Mouse (Mus musculus) ES-Bruce4 (cell line): ENCODE measurements around the gene BC049352. TPM values are rescaled to one million over a fixed set of nuclear protein-coding genes. Genes with fewer than 3 reads are reported as not detected.
A peak's percentile ranks its signal among the peaks of the same experiment; 100 is the strongest.

ENCODE experiments used
- H3K27ac ChIP-seq: 2 replicates; pipeline ENCODE4 v1.5.1; 2012; ENCODE audit warnings: low read length, inconsistent platforms; ENCODE audit not compliant: insufficient read depth
- H3K27me3 ChIP-seq: 2 replicates; pipeline ENCODE4 v1.6.1; 2012; ENCODE audit warnings: mild to moderate bottlenecking, low read length, inconsistent platforms; ENCODE audit not compliant: control insufficient read depth, poor library complexity, insufficient read depth, severe bottlenecking
- H3K36me3 ChIP-seq: 2 replicates; pipeline ENCODE4 v1.6.1; 2012; ENCODE audit warnings: inconsistent platforms, mild to moderate bottlenecking, low read length, moderate library complexity; ENCODE audit not compliant: control insufficient read depth, poor library complexity, insufficient read depth, severe bottlenecking
- H3K4me1 ChIP-seq: one replicate; pipeline ENCODE4 v1.8.1; 2011; ENCODE audit warnings: low read length; ENCODE audit not compliant: control insufficient read depth, insufficient read depth
- H3K4me3 ChIP-seq: 2 replicates; pipeline ENCODE4 v1.5.1; 2011; ENCODE audit warnings: low read depth, mild to moderate bottlenecking, low read length
- H3K9ac ChIP-seq: 2 replicates; pipeline ENCODE4 v1.6.1; 2012; ENCODE audit warnings: low read depth, mild to moderate bottlenecking, inconsistent platforms; ENCODE audit not compliant: poor library complexity, severe bottlenecking
- H3K9me3 ChIP-seq: replicated peaks from 2 replicates; pipeline ENCODE4 v1.6.1; 2012; ENCODE audit warnings: mild to moderate bottlenecking, low read length, inconsistent platforms; ENCODE audit not compliant: control insufficient read depth, poor library complexity, insufficient read depth, severe bottlenecking
- CTCF ChIP-seq: IDR thresholded peaks from one replicate; pipeline ENCODE4 v1.8.1; 2011; ENCODE audit warnings: low read depth, low read length
- EP300 ChIP-seq: IDR thresholded peaks from 2 replicates; pipeline ENCODE4 v1.6.1; 2011; ENCODE audit warnings: low read depth, low read length; ENCODE audit not compliant: insufficient read depth
- POLR2A ChIP-seq: IDR thresholded peaks from one replicate; pipeline ENCODE4 v1.8.1; 2011; ENCODE audit warnings: low read length; ENCODE audit not compliant: insufficient read depth
- polyA plus RNA-seq: library from polyadenylated mRNA; stranded (reverse); fragments of >200 nt; gene quantifications from 2 replicates; pipeline ENCODE4 v1.2.4, GENCODE M21; 2011; ENCODE audit warnings: low read depth; ENCODE audit not compliant: missing spikeins, insufficient read depth, insufficient read length

The BC049352 gene
- polyA plus RNA-seq: not detected in 2 replicates

DNA sequence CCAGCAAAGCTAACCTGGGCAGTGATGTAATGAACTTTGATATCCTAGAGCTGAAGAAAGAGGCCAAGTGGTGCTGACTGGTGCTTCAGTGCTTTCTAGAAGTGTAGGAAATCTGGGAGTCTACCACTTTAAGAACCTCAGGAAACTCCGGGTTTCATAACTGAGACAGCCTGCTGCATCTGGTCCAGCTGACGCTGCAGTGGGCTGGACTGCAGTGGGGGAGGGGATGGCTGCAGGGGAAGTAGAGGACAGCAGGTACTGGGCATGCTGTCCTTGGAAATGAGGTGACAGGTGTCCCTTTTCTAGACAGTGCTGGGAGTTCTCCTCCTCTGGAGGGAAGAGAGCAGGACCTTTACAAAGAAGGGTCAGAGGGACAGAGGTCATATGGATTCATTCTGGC, at the start of gene BC049352:
Gene BC049352 (plus strand): TSS at position 238 of the 400 bp plus-strand sequence.
- TF ChIP-seq CTCF (no peak), EP300 (no peak), POLR2A (no peak)
- no peaks in the 10 kb centered on the region for H3K27me3 ChIP-seq
- H3K36me3 ChIP-seq: no peaks in the 10 kb centered on the region
- H3K4me1 ChIP-seq: no peaks in the 10 kb centered on the region
- H3K4me3 ChIP-seq: no peak within 1 kb of the TSS
- H3K9me3 ChIP-seq: no peaks in the 10 kb centered on the region
- H3K27ac ChIP-seq: no peak within 1 kb of the TSS
- no peak within 1 kb of the TSS for H3K9ac ChIP-seq

DNA sequence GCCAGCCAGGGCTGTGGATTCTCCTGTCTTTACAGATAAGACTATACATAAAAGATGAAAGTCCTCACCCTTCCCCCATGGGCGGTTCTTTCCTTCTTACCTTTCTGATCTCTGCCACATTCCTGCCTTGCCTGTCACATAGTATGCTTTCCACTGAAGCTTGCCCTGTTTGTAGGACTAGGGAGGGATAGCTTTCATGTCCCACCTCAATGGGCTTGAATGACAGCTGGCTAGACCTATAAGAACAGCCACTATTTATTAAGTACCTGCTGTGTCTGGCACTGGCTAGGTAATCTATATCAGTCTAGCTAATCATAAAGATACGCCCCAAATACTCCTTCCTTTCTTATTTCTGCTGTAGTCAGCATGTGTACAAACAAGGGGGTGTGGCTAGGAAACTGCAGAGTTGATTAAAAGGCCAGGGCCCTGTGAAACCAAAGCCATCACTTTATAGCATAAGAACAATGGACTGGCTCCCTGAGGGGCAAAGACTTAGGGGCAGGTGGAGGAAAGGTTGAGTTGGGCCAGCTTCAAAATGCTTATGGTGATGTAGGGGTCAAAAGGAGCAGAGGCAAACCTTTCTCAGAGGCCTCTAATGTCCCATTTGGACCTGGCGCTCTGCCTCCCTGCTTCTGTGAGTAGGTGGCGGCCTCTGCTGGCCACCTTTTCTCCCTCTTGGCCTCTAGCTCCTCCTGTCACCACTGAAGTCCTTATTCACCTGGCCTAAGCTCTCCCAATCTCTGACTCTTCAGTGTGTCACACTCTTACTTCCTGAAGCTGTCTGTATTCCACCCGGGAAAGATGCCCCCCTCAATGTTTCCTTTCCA, 48.1 kb upstream of the BC049352 start:
- Histone ChIP-seq H3K27me3 (peaks cover under 1% of the 10 kb centered on the region; the same call in 1 of the 2 replicates), H3K4me1 (no peaks in the 10 kb centered on the region)

DNA sequence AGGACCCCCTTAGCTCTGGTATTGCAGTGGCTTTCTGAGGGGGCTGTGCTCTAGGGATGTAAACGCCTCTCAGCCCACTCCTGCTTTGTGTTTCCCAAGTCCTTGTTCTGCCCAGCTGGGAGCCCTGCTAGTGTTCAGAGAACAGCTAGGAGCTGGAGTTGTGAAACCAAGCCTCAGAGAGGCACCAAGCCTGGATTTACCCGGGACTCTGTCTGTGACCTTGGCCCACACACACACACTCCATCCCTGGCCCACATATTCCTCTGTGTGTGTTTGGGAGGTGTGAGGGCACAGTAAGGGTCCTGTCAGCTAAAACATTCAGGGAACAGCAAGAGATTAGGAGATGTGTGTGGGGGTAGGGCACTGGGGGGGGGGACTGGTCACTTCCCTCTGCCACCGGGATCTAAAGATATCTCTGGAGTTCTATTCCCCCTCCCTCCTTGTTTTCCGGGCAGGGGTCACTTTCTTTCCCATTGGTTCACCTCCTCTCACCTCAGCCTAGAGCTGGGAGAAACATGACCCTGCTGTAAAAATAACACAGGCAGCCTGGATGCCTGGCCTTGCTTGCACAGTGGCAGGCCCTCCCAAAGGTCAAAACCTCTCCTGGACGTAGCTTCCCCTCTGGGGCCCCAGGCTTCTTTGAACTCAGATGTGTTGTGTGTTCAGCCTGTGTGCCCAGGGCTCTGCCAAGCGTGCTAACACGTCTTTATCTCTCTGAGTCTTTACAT, 45.2 kb upstream of the BC049352 start:
- Histone ChIP-seq H3K27me3 (peaks cover 1% of the 10 kb centered on the region; the same call in 1 of the 2 replicates), H3K4me1 (no peaks in the 10 kb centered on the region), H3K36me3 (no peaks in the 10 kb centered on the region), H3K27ac (no peak overlapping the region), H3K9ac (no peak overlapping the region), H3K4me3 (no peak overlapping the region), H3K9me3 (no peaks in the 10 kb centered on the region)
- TF ChIP-seq EP300 (no peak), POLR2A (no peak), CTCF (no peak)

More for the DNA sequence above, 48.1 kb upstream of the BC049352 start:
- TF ChIP-seq POLR2A (no peak), EP300 (no peak), CTCF (peak; percentile 87)
- H3K36me3 ChIP-seq: no peaks in the 10 kb centered on the region
- H3K4me3 ChIP-seq: no peak overlapping the region
- H3K9ac ChIP-seq: no peak overlapping the region
- no peak overlapping the region for H3K27ac ChIP-seq
- no peaks in the 10 kb centered on the region for H3K9me3 ChIP-seq

DNA sequence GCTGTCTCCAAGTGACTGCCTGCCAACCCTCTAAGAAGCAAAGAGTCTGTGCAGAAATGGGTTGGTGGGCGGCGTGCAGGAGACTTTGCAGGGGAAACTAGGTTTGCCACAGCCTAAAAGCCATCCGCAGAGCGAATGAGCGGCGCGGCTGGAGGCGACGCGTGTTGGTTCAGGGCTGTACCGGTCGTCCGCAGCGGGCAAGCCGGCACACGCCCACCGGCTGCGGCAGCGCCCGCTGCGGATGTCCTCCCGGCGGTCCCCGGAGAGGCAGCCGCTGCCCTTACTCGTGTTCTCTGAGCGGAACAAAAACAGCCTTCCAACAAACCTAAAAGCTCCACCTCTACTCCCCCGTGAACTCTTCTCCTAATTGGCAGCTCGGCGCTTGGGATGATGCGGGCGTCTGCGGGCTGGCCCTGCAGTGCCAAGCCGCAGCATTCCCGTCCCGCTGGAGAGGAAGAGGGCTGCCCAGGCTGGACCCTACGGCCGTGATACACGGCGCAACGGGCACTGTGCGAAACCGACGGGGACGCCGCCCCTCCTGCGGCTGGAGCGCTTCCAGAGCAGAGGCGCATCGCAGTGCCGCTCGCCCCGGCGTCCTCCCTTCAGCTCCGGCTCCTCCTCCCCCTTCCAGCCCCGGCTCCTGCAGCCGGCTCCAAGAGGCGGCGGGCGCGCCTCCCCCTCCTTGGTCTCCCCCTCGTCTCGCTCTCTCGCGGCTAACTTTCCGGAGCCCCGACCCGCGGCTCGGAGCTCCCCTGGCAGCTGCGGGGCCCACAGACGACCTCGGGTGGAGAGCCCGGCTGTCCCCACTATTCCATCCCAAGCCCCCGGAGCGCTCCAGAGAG, 43.4 kb upstream of the BC049352 start, which contains the start of gene Scn4b:
Gene Scn4b (plus strand): TSS at position 205 of the 842 bp plus-strand sequence.
- TF ChIP-seq EP300 (no peak), CTCF (no peak), POLR2A (no peak)
- Histone ChIP-seq H3K4me3 (peak within 1 kb of the TSS; percentile 58), H3K4me1 (no peaks in the 10 kb centered on the region), H3K27ac (no peak within 1 kb of the TSS), H3K27me3 (peaks cover 1% of the 10 kb centered on the region; the same call in 1 of the 2 replicates), H3K9me3 (no peaks in the 10 kb centered on the region), H3K9ac (peak within 1 kb of the TSS; percentile 51), H3K36me3 (no peaks in the 10 kb centered on the region)

DNA sequence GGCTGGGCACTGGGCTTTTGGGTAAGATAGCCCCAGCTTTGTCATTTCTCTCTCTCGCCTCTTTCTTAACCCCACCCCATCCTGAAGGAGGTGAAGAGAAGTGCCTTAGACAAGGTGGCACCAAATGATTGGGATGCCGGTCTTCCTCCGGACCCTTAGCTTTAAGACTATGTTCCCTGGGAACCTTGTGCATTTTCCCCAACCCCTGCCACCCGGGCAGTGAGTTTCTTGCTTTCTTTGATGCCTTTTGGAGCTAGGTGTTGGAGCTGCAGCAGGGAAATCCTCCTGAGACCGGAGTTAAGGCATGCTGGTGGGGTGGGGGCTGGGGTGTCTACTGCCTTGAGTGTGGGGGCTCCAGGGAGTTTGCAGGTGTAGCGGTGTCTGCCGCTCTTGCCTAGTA, 42.7 kb upstream of the BC049352 start:
- no peak for TF ChIP-seq CTCF
- TF ChIP-seq EP300: no peak
- no peak for TF ChIP-seq POLR2A
- Histone ChIP-seq H3K4me3 (peak overlapping the region; percentile 58), H3K27ac (no peak overlapping the region)

More for the DNA sequence above, 42.7 kb upstream of the BC049352 start:
- no peaks in the 10 kb centered on the region for H3K9me3 ChIP-seq
- H3K4me1 ChIP-seq: no peaks in the 10 kb centered on the region
- H3K27me3 ChIP-seq: peaks cover 1% of the 10 kb centered on the region; the same call in 1 of the 2 replicates
- H3K9ac ChIP-seq: peak overlapping the region; percentile 51
- H3K36me3 ChIP-seq: no peaks in the 10 kb centered on the region
